Mouse (Mus musculus) lung, postnatal 0 days (tissue): ENCODE measurements around the gene Pdzrn3.

Experiments
- CTCF ChIP-seq: IDR thresholded peaks from 2 replicates; pipeline ENCODE4 v1.5.1; 2016; ENCODE audit warnings: antibody characterized with exemption, mild to moderate bottlenecking
- EP300 ChIP-seq: IDR thresholded peaks from 2 replicates; pipeline ENCODE4 v1.6.1; 2016; ENCODE audit warnings: antibody characterized with exemption, mild to moderate bottlenecking, control low read depth

DNA sequence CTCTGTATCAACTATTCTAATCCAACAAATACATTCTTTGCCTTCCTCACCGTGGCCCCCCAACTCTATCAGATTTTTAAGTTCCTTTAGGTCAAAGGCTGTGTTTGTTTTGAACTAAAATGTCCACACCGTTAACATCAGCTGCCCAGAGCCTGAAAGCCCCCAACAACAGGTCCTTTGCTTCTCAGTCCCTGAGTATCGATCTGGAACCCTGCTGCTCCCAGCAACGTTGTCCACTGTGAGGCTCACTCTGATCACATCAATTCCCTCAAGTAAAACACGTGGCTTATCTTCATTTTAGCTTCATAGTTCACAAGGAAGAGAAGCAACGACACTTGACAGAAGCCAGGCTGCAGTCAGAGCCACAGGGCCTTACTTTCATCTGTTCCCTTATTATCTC lies 66.3 kb downstream of the Pdzrn3 start:
- no peak for TF ChIP-seq EP300
- TF ChIP-seq CTCF: no peak
